Mouse (Mus musculus): Measurements from ENCODE around the gene Itprip.
"Not testable (repeated sequence)": the region's sequence is repeated elsewhere in the genome, so short reads cannot be mapped to it uniquely, and the experiment has no call there.

DNA sequence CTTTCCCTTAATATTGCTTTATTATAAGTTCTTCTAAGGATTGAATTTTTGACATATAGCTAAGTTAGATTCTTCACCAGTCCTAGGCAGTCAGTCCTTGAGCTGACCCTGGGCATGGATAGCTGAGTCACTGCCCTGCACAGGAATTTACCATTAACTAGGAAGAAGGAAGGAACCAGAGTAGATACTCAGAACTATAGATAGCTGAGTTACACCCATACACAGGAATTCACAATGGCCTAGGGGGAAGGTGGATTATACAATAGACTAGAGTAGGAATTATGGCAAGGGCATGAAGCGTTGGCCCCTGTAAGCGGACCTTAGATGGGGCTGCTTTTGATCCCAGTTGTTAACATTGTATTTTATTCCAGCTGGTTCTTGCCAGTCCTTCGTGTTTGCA is 67.0 kb downstream of the Itprip start:
- not testable (repeated sequence) for TF ChIP-seq CTCF (IDR thresholded peaks at IDR 0.05; ENCODE audit: borderline replicate concordance, insufficient read depth, low read length); POLR2A (IDR thresholded peaks at IDR 0.05; ENCODE audit: low read depth, low read length)
